Mouse (Mus musculus): ENCODE measurements around the gene Psmb9. TPM values are rescaled to one million over a fixed set of nuclear protein-coding genes. Genes with fewer than 3 reads are reported as not detected.

Gene Psmb9
- polyA plus RNA-seq, 1 experiment from 2014 or later: 1.5 TPM

Other genes starting within 250 kb of the Psmb9 start
- 186 and 199 TPM in 2 replicates for gene Pfdn6, start 247.4 kb downstream of the Psmb9 start, polyA plus RNA-seq (2015; fragmentation: Nextera tagmentation; extraction: Ambion mirVana)
- gene Wdr46, start 247.1 kb downstream of the Psmb9 start, polyA plus RNA-seq (2015; fragmentation: Nextera tagmentation; extraction: Ambion mirVana): 24.3 and 25.2 TPM in 2 replicates
- gene B3galt4, start 236.3 kb downstream of the Psmb9 start, polyA plus RNA-seq (2015; fragmentation: Nextera tagmentation; extraction: Ambion mirVana): 12.2 TPM in 2 replicates
- gene Vps52, start 232.0 kb downstream of the Psmb9 start, polyA plus RNA-seq (2015; fragmentation: Nextera tagmentation; extraction: Ambion mirVana): 69.6 and 69.9 TPM in 2 replicates
- gene Rps18, start 231.8 kb downstream of the Psmb9 start, polyA plus RNA-seq (2015; fragmentation: Nextera tagmentation; extraction: Ambion mirVana): 928 and 950 TPM in 2 replicates
- gene H2-K1, start 187.4 kb downstream of the Psmb9 start, polyA plus RNA-seq (2015; fragmentation: Nextera tagmentation; extraction: Ambion mirVana): 12.2 and 13.0 TPM in 2 replicates
- 19.2 and 21.5 TPM in 2 replicates for gene Ring1, start 163.1 kb downstream of the Psmb9 start, polyA plus RNA-seq (2015; fragmentation: Nextera tagmentation; extraction: Ambion mirVana)
- gene H2-Ke6, start 159.7 kb downstream of the Psmb9 start, polyA plus RNA-seq (2015; fragmentation: Nextera tagmentation; extraction: Ambion mirVana): 62.9 and 65.0 TPM in 2 replicates
- gene Slc39a7, start 156.1 kb downstream of the Psmb9 start, polyA plus RNA-seq (2015; fragmentation: Nextera tagmentation; extraction: Ambion mirVana): 164 and 172 TPM in 2 replicates
- gene Rxrb, start 156.0 kb downstream of the Psmb9 start, polyA plus RNA-seq (2015; fragmentation: Nextera tagmentation; extraction: Ambion mirVana): 56.8 and 59.2 TPM in 2 replicates
- gene Col11a2, start 148.3 kb downstream of the Psmb9 start, polyA plus RNA-seq (2015; fragmentation: Nextera tagmentation; extraction: Ambion mirVana): 3.2 and 3.8 TPM in 2 replicates
- gene H2-Oa, start 95.4 kb downstream of the Psmb9 start, polyA plus RNA-seq (2015; fragmentation: Nextera tagmentation; extraction: Ambion mirVana): 0.18 TPM in 1 of 2 replicates, not detected in the other
- gene H2-DMa, start 68.2 kb downstream of the Psmb9 start, polyA plus RNA-seq (2015; fragmentation: Nextera tagmentation; extraction: Ambion mirVana): 14.4 and 16.9 TPM in 2 replicates
- gene Brd2, start 65.1 kb downstream of the Psmb9 start, polyA plus RNA-seq (2015; fragmentation: Nextera tagmentation; extraction: Ambion mirVana): 127 and 129 TPM in 2 replicates
- gene H2-DMb2, start 44.5 kb downstream of the Psmb9 start, polyA plus RNA-seq (2015; fragmentation: Nextera tagmentation; extraction: Ambion mirVana): 0.27 TPM in 2 replicates
- gene H2-DMb1, start 34.7 kb downstream of the Psmb9 start, polyA plus RNA-seq (2015; fragmentation: Nextera tagmentation; extraction: Ambion mirVana): 0.60 and 0.84 TPM in 2 replicates
- gene Tap1, start 211 bp downstream of the Psmb9 start, polyA plus RNA-seq (2015; fragmentation: Nextera tagmentation; extraction: Ambion mirVana): 1.1 and 1.3 TPM in 2 replicates
- gene Psmb8, start 10.0 kb upstream of the Psmb9 start, polyA plus RNA-seq (2015; fragmentation: Nextera tagmentation; extraction: Ambion mirVana): 2.7 and 3.7 TPM in 2 replicates
- 2.1 and 2.2 TPM in 2 replicates for gene Tap2, start 15.8 kb upstream of the Psmb9 start, polyA plus RNA-seq (2015; fragmentation: Nextera tagmentation; extraction: Ambion mirVana)
- gene H2-Ob, start 51.1 kb upstream of the Psmb9 start, polyA plus RNA-seq (2015; fragmentation: Nextera tagmentation; extraction: Ambion mirVana): 0.06 TPM in 1 of 2 replicates, not detected in the other
- gene H2-Ab1, start 69.9 kb upstream of the Psmb9 start, polyA plus RNA-seq (2015; fragmentation: Nextera tagmentation; extraction: Ambion mirVana): 1.2 and 1.9 TPM in 2 replicates
- gene H2-Aa, start 100.1 kb upstream of the Psmb9 start, polyA plus RNA-seq (2015; fragmentation: Nextera tagmentation; extraction: Ambion mirVana): 0.30 and 0.35 TPM in 2 replicates
- 1.5 and 3.4 TPM in 2 replicates for gene H2-Eb1, start 118.1 kb upstream of the Psmb9 start, polyA plus RNA-seq (2015; fragmentation: Nextera tagmentation; extraction: Ambion mirVana)
- gene H2-Eb2, start 137.9 kb upstream of the Psmb9 start, polyA plus RNA-seq (2015; fragmentation: Nextera tagmentation; extraction: Ambion mirVana): 0.08 and 0.13 TPM in 2 replicates
- gene Btnl2, start 167.1 kb upstream of the Psmb9 start, polyA plus RNA-seq (2015; fragmentation: Nextera tagmentation; extraction: Ambion mirVana): not detected in 2 replicates
- not detected in 2 replicates for gene Btnl1, start 189.4 kb upstream of the Psmb9 start, polyA plus RNA-seq (2015; fragmentation: Nextera tagmentation; extraction: Ambion mirVana)
- 3.6 and 4.1 TPM in 2 replicates for gene BC051142, start 211.1 kb upstream of the Psmb9 start, polyA plus RNA-seq (2015; fragmentation: Nextera tagmentation; extraction: Ambion mirVana)

Measured in hindbrain, embryonic 13.5 days (tissue).